Mouse (Mus musculus) layer of hippocampus, adult 11-12 months (tissue): ENCODE measurements at regions not wholly inside any gene's neighbourhood (a gene's known extent, or its start where the extent isn't known, plus 50 kb on each side); places are given as distances from the start of the nearest gene placed in this dataset.

ENCODE experiments used
- DNase-seq: peaks from one replicate; pipeline ENCODE4 v3.0.0; 2022; ENCODE audit warnings: low spot score

GRCm38 (mm10) chr9:87784872-87785271 lies 53.8 kb upstream of the Tbx18 start:
- no peak for DNase-seq

- no peak for DNase-seq
These were observed 80.7 kb upstream of the Tbx18 start for GRCm38 (mm10) chr9:87811746-87812145.

- no peak for DNase-seq
These were observed 91.2 kb upstream of the Tbx18 start for GRCm38 (mm10) chr9:87822276-87822675.

GRCm38 (mm10) chr9:87824691-87825230 lies 93.7 kb upstream of the Tbx18 start:
- no peak for DNase-seq

- peak; percentile 4 for DNase-seq
These were observed 112.8 kb upstream of the Tbx18 start for GRCm38 (mm10) chr9:87843898-87844297.

GRCm38 (mm10) chr9:87844453-87844852 lies 113.4 kb upstream of the Tbx18 start:
- DNase-seq = no peak

GRCm38 (mm10) chr9:87848882-87849281 lies 117.8 kb upstream of the Tbx18 start:
- no peak for DNase-seq

GRCm38 (mm10) chr9:87850133-87850532 lies 119.1 kb upstream of the Tbx18 start:
- DNase-seq = no peak

- DNase-seq = no peak
These were observed 130.5 kb upstream of the Tbx18 start for GRCm38 (mm10) chr9:87861588-87861987.

- DNase-seq = no peak
These were observed 134.2 kb upstream of the Tbx18 start for GRCm38 (mm10) chr9:87865236-87865635.

GRCm38 (mm10) chr9:87872384-87872905 lies 141.4 kb upstream of the Tbx18 start:
- no peak for DNase-seq

- no peak for DNase-seq
These were observed 151.5 kb upstream of the Tbx18 start for GRCm38 (mm10) chr9:87882587-87882986.

- no peak for DNase-seq
These were observed 152.0 kb upstream of the Tbx18 start for GRCm38 (mm10) chr9:87883069-87883468.

- no peak for DNase-seq
These were observed 163.0 kb upstream of the Tbx18 start for GRCm38 (mm10) chr9:87894051-87894450.

- no peak for DNase-seq
These were observed 163.5 kb upstream of the Tbx18 start for GRCm38 (mm10) chr9:87894596-87894995.

- DNase-seq = no peak
These were observed 164.5 kb upstream of the Tbx18 start for GRCm38 (mm10) chr9:87895526-87895925.

GRCm38 (mm10) chr9:87897336-87897735 lies 166.3 kb upstream of the Tbx18 start:
- no peak for DNase-seq

GRCm38 (mm10) chr9:87899368-87899767 lies 168.3 kb upstream of the Tbx18 start:
- DNase-seq = no peak

GRCm38 (mm10) chr9:87899800-87900199 lies 168.7 kb upstream of the Tbx18 start:
- no peak for DNase-seq

- no peak for DNase-seq
These were observed 190.2 kb upstream of the Tbx18 start for GRCm38 (mm10) chr9:87921291-87921690.

- DNase-seq = no peak
These were observed 194.1 kb upstream of the Tbx18 start for GRCm38 (mm10) chr9:87925151-87925550.

- DNase-seq = no peak
These were observed 202.2 kb upstream of the Tbx18 start for GRCm38 (mm10) chr9:87933230-87933629.

- DNase-seq = no peak
These were observed 221.4 kb upstream of the Tbx18 start for GRCm38 (mm10) chr9:87952426-87952825.

GRCm38 (mm10) chr9:87954941-87955340 lies 223.9 kb upstream of the Tbx18 start:
- DNase-seq = no peak
